Mouse (Mus musculus) C2C12 (cell line): ENCODE data around the gene Prss34.

Source experiments
- CEBPB ChIP-seq: IDR thresholded peaks from one replicate; pipeline ENCODE4 v1.6.1; 2011; ENCODE audit warnings: low read depth, mild to moderate bottlenecking, control low read depth, moderate library complexity
- CTCF ChIP-seq: IDR thresholded peaks from one replicate; pipeline ENCODE4 v1.5.1; 2011; ENCODE audit not compliant: control insufficient read depth, insufficient read depth, insufficient read length
- MAX ChIP-seq: IDR thresholded peaks from one replicate; pipeline ENCODE4 v1.6.1; 2011; ENCODE audit warnings: mild to moderate bottlenecking, control low read depth
- MYOD1 ChIP-seq: IDR thresholded peaks from one replicate; pipeline ENCODE4 v1.6.1; 2011; ENCODE audit warnings: low read depth; ENCODE audit not compliant: control insufficient read depth, insufficient read length
- MYOG ChIP-seq: IDR thresholded peaks from one replicate; pipeline ENCODE4 v1.6.1; 2011; ENCODE audit not compliant: control insufficient read depth, insufficient read length; ENCODE audit errors: extremely low read depth
- USF1 ChIP-seq: IDR thresholded peaks from one replicate; pipeline ENCODE4 v1.6.1; 2011; ENCODE audit warnings: low read depth, mild to moderate bottlenecking, control low read depth, moderate library complexity

DNA sequence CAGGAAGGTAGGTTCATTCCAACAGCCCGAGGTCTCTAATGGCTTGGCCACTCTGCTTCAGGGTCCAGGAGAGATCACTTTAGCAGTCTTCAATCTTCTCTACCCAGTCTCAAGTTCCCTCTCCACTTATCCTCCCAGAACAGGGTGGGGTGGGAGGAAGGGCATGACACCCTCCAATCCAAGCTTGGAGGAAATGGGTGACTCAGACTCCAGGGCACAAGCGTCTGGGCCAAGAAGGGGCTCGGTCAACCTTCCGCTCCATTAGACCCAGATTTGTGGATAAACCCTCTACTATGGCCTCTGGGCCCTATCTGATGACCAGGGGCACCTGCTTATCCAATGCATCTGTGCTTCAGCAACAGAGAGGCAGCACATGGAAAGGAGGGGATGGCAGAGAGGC lies 47.3 kb downstream of the Prss34 start, which contains the start of gene Tpsab1:
- TF ChIP-seq MYOG (no peak), CTCF (no peak), USF1 (no peak), MYOD1 (no peak), MAX (no peak), CEBPB (no peak)
